Mouse (Mus musculus) MEL (cell line): ENCODE measurements at regions not wholly inside any gene's neighbourhood (a gene's known extent, or its start where the extent isn't known, plus 50 kb on each side); places are given as distances from the start of the nearest gene placed in this dataset.

ENCODE experiments used
- CTCF ChIP-seq, 3 experiments: IDR thresholded peaks in 2 of 3; conservative IDR thresholded peaks in 1 of 3; 2 replicates each; pipeline ENCODE4 v1.5.1; 2011 to 2012; ENCODE audit warnings: low read length in 3 of 3, low read depth in 2 of 3, mild to moderate bottlenecking in 2 of 3, improper control_type of control experiment in 1 of 3, inconsistent platforms in 1 of 3, mixed read lengths in 1 of 3, moderate library complexity in 1 of 3; ENCODE audit not compliant: control insufficient read depth in 1 of 3, insufficient read depth in 1 of 3, poor library complexity in 1 of 3, severe bottlenecking in 1 of 3
- E2F4 ChIP-seq: IDR thresholded peaks from 2 replicates; pipeline ENCODE4 v1.6.1; 2011; ENCODE audit warnings: low read depth, low read length, improper control_type of control experiment, borderline replicate concordance
- EP300 ChIP-seq, 2 experiments: IDR thresholded peaks; 2 replicates each; pipeline ENCODE4 v1.6.1; 2011; ENCODE audit warnings: improper control_type of control experiment in 2 of 2, low read length in 2 of 2, low read depth in 1 of 2, mild to moderate bottlenecking in 1 of 2
- MAFK ChIP-seq: IDR thresholded peaks from 2 replicates; pipeline ENCODE4 v1.6.1; 2011; ENCODE audit warnings: low read depth, mild to moderate bottlenecking, low read length, improper control_type of control experiment, borderline replicate concordance
- MAZ ChIP-seq: IDR thresholded peaks from 2 replicates; pipeline ENCODE4 v1.6.1; 2012; ENCODE audit warnings: low read depth, mild to moderate bottlenecking, inconsistent platforms, low read length, improper control_type of control experiment
- MEF2A ChIP-seq: IDR thresholded peaks from 2 replicates; pipeline ENCODE4 v1.6.1; 2014; ENCODE audit warnings: low read depth, mild to moderate bottlenecking, inconsistent platforms, low read length, improper control_type of control experiment; ENCODE audit not compliant: poor library complexity, insufficient replicate concordance, severe bottlenecking; ENCODE audit errors: extremely low read depth
- POLR2A ChIP-seq, 2 experiments: IDR thresholded peaks; 2 replicates each; pipeline ENCODE4 v1.6.1; 2011 to 2012; ENCODE audit warnings: low read length in 2 of 2, mild to moderate bottlenecking in 2 of 2, control low read depth in 1 of 2, improper control_type of control experiment in 1 of 2, low read depth in 1 of 2, moderate library complexity in 1 of 2; ENCODE audit not compliant: control insufficient read depth in 1 of 2, insufficient read depth in 1 of 2, poor library complexity in 1 of 2
- SIN3A ChIP-seq: IDR thresholded peaks from 2 replicates; pipeline ENCODE4 v1.6.1; 2012; ENCODE audit warnings: low read length, improper control_type of control experiment, inconsistent platforms
- TCF12 ChIP-seq: IDR thresholded peaks from 2 replicates; pipeline ENCODE4 v1.6.1; 2014; ENCODE audit warnings: low read depth, mild to moderate bottlenecking, inconsistent platforms, low read length, improper control_type of control experiment, moderate library complexity
- USF1 ChIP-seq: IDR thresholded peaks from 2 replicates; pipeline ENCODE4 v1.6.1; 2014; ENCODE audit warnings: low read depth, mild to moderate bottlenecking, inconsistent platforms, low read length, improper control_type of control experiment, moderate library complexity
- ZKSCAN1 ChIP-seq: IDR thresholded peaks from 2 replicates; pipeline ENCODE4 v1.6.1; 2012; ENCODE audit warnings: low read depth, mild to moderate bottlenecking, inconsistent platforms, low read length, improper control_type of control experiment, moderate library complexity

- TF ChIP-seq EP300 (IDR thresholded peaks at IDR 0.05; ENCODE audit: low read depth in 1 of 2, low read length in 2 of 2) (no peak), CTCF (IDR thresholded peaks at IDR 0.05 in 2 of 3, conservative IDR thresholded peaks at IDR 0.05 in 1 of 3; ENCODE audit: control insufficient read depth in 1 of 3, insufficient read depth in 1 of 3, low read depth in 2 of 3, low read length in 3 of 3, poor library complexity in 1 of 3, severe bottlenecking in 1 of 3) (no peak), POLR2A (IDR thresholded peaks at IDR 0.05; ENCODE audit: control insufficient read depth in 1 of 2, insufficient read depth in 1 of 2, low read depth in 1 of 2, low read length in 2 of 2, poor library complexity in 1 of 2) (no peak), USF1 (no peak), SIN3A (no peak), MAZ (no peak), E2F4 (no peak), MEF2A (no peak), MAFK (no peak), ZKSCAN1 (no peak), TCF12 (no peak)
Measured at GRCm38 (mm10) chr2:129894906-129895305, 94.6 kb downstream of the Stk35 start.
